Mouse (Mus musculus) cortical plate, adult 2 months (tissue): ENCODE measurements around the gene Pou5f1.

Experiments used
- CTCF ChIP-seq: fragments of 200-500 bp; IDR thresholded peaks from 2 replicates; pipeline ENCODE4 v1.5.1; 2011; ENCODE audit warnings: mild to moderate bottlenecking, control low read depth, low read length; ENCODE audit not compliant: insufficient read depth; ENCODE audit errors: extremely low read depth
- POLR2A ChIP-seq: fragments of 200-500 bp; IDR thresholded peaks from 2 replicates; pipeline ENCODE4 v1.6.1; 2011; ENCODE audit warnings: mild to moderate bottlenecking, low read length, control low read depth; ENCODE audit not compliant: insufficient read depth; ENCODE audit errors: extremely low read depth

DNA sequence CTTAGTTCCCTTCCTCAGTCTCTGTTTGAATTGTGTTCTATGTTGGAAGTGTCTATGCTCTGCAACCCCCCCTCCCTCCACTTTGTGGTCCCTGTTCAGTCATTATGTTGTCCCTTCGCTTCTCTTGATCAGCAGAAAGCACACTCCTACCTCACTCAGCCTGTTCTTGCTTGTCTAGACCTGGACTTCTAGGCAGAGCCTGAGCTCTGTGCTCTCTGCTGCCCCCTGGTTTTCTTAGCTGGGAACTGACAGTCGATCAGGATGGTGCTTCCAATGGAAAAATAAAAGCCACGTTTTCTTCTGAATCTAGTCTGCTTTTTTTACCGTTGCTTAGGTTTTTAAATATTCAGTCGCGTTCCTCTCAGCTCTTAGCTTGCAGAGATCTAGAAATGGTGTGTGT, 28.5 kb downstream of the Pou5f1 start:
- TF ChIP-seq CTCF (peak; percentile 94), POLR2A (no peak)
